Mouse (Mus musculus) forelimb bud, embryonic 11.5 days (tissue): ENCODE measurements at regions not wholly inside any gene's neighbourhood (a gene's known extent, or its start where the extent isn't known, plus 50 kb on each side); places are given as distances from the start of the nearest gene placed in this dataset.

Experiments used
- DNase-seq: peaks from one replicate; pipeline ENCODE4 v3.0.0-alpha.2; 2012; ENCODE audit warnings: low read depth, low spot score

DNA sequence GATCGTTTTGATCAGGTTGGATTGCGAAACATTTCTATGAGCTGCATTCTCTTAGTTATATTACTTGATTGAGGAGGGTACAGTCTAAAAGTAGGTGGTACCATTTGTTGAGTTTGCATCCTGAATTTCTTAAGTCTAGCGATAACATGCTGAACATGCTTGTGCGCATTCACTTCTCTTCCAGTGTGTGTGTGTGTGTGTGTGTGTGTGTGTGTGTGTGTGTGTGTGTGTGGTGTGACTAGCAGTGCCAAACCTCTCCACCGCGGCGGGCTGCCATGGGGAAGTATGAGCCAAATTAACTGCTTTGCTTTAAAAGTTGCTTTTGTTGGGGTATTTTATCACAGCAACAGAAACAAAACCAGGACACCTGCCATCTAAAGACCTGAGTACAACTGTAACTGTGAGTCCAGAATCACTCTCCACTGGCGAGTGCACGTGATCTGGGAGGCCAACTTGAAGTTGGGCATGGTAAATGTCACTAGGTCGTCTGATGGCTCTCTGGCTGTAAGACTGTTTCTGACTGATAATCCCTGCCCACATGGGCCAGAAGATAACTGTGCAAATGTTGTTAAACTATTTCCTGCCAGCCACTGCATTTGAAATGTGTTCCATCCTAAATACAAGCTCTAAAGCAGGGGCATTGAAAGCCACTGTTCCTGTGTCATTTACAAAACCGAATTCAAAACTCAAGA is 273.3 kb upstream of the Ppargc1a start:
- DNase-seq: no peak

DNA sequence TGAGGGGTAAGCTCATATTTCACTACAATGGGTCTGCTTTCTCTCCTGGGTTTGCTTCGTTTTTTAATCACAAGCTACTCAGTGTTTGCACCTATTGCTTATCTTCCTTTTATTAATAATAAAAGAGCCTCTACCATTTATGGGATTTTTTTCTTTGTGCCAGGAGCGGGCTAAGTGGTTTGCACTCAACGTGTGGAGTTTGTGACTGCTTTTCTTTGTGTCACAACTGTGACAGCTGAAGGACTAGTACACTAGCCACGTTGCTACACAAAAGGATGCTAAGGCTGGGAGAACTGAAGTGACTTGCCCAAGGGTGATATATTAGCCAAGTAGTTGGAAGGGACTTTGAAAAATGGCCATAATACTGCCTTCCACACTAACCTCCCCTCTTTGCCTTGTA is 271.8 kb upstream of the Ppargc1a start:
- DNase-seq: no peak

DNA sequence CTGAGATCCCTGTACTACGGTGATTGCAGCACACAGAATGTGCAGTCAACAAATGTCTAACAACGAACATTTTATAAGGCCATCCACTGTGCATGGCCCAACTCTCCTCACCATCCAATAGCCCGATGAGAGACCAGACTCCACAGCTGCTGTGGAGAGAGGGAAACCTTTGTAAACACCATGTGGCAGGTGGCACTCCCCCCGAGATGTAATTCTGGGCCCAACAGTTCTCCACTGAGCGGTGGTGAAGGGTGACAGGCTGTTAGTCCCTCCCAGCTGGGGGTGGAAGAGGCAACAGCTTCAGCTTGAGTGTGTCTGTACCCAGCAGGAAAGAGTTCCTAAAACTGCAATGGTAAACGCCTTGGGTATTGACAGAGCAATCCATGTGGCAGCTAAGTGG is 263.0 kb upstream of the Ppargc1a start:
- DNase-seq: no peak

DNA sequence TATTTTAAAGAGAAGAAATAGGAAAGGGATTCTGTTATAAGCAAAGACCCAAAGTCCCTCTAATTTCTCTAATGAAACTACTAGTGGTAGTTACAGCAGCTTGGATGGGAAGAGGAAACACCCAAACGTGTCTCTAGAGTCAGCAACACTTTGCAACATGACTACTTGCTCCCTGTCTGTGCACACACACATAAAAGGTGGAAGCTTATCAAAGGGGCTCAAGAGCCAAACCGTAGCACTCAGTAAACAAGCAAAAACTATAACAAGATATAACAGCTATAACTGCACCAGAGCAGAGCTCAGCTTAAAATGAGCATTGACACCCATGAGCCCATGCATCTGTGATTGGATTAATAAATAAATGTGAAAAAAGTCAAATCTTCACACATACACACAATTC is 262.5 kb upstream of the Ppargc1a start:
- no peak for DNase-seq

DNA sequence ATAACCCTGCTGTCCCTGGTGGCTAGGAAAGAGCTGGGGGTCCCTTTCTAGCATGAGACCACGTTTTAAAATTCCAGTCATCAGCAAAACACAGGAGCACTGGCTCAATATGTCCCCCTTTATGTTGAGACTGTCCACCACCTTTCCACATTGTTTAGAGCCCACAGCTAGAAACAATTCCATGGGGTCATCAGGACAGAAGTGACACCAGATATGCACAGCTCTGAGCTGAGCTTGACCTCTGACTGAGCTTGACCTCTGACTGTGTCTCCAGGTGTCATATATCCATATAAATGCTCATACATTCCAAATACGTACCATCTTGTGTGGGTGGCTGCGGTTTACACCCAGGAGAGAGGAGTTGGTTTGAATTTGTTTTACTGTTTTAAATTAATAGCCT is 262.1 kb upstream of the Ppargc1a start:
- no peak for DNase-seq

DNA sequence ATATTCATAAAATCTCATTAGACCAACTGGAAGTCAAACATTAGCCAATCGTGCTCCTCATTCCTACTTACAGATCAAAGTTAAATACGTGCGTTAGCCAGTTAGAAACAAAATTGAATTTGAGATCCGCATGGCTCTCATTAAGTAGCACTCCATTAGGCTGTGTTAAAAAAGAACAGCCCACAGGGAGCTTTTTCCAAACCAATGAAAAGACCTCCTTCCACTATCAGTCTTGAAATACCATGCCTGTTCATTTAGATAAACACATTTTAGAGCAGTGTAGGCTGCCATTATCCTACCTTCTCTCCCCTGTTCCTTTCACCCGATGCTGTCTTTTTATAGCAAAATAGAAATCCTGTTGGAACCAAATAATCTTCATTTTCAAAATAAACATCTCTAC is 261.5 kb upstream of the Ppargc1a start:
- no peak for DNase-seq

DNA sequence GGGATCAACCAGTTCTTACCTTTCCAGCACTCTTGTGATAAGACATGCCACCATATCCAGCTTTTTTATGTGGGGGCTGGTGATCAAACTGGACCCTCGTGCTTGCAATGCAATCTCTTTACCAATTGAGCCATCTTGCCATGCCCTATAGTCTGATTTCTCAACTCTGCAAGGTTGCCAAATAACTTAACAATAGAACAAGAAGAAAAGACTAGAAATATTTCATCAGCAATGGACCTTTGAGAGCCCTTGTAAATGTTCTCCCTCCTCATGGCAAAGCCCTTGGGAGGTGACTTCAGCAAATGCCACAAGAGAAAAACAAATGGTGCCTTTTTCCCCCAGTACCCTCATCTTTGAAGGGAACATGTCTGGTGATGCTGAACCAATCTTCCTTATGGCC is 258.7 kb upstream of the Ppargc1a start:
- DNase-seq: no peak

DNA sequence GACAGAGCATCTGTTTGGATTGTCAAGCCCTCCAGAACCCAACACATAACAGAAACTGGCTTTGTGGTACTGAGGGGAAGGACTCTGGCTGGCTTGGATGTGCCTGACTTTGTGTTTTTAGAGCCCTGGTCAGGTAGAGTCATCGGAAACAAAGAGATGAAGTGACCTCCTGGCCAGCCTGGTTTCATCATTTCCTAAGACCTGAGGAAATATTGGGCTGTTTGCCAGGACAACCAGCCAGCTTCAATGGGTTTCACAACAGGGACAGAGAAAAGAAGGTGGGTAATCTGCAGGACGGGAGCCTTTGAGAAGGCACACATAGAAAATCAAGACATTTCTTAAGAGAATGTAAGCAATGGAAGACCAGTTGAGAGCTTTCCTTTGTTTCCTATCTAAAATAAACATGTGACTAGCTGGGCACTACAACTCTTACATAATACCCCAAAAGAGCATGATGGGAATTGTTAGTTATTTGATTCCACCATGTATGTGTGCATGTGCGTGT is 258.1 kb upstream of the Ppargc1a start:
- DNase-seq: no peak

DNA sequence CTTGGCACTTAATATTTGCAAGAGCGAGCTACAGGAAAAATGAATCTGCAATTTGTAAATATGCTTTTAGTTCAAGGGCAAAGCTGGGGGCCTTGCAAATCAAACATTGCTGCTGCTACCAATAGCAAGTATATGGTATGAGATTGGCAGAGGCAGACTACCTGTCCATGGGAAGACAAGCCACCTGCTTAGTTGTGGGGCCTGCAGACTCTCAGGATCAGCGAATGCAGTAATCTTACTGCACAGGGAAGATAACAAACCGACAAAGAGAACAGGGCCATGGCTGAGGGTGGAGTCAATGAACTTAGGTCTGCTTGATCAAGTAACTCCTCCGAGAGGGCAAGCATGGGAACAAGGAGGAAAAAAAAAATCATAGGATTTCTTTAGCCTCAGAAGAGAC is 257.2 kb upstream of the Ppargc1a start:
- DNase-seq: no peak

DNA sequence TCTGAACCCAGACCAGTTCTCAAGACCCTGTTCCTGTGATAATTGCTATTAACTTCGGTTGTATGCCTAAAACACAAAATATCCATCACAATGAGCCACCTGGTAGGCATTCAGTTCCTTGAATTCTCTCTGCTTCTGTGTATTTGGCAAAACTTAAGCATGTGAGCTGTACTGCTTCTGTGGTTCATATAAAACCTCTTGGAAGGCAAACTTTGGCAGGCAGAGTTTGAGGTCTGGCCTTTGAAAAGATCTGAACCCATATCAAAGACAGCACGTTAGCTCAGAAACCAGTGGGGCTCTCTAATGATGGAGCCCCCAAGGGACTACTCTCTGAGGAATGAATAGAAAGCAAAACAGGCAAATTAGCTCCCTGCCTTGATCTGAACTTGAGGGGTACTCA is 256.1 kb upstream of the Ppargc1a start:
- no peak for DNase-seq

DNA sequence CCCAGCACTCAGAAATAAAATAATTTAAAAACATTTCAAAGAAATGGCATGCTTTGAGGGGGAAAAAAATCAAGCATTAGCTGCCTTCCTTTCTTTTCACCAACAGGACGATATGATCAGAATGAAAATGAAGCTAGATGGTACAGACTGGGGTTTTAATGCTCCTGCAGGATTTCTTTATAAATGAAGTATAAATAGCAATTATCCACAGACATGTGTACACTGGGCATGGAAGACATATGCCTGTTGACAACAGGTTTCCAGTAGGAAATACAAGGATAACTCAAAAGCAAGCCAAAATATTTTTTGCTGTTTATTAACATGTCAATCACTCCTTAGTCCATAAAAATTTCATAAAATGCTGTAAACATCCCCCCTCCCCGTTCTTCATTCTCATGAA is 248.7 kb upstream of the Ppargc1a start:
- DNase-seq: no peak

DNA sequence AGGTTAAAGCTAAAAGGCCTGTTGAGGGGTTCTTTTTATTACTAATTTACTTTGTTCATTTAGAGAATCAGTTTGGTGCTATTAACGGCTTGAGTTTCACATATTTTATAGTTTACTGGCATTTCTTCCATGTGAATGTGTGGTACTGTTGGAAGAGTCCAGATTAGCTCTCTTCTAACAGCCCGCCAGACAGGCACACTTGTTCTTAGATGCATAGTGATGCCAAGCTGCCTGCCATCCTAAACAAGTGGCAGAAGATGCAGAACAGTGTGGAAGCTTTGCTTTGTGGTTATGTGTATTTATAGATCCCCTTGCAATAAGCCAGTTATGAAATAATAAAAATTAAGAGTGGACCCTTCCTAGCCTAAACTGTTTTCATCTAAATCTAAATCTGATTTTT is 244.2 kb upstream of the Ppargc1a start:
- no peak for DNase-seq

DNA sequence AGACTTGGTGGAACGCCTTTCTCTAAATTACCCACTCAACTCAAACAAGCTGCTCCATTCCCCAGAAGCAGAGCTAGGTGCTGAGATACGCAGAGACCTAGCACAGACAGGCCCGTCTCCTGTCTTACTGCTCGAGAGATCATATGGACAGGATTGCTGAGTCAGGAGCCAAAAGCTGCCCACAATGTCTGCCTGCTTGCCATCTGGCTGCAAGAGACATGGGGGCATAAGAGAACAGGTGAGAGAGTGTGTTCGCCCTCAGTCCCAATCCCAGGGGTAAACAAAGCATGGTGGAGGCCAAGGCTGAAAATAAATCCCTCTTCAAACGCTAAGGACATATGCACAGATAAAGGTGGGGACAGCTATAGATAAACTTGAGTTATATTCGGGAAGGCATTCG is 234.0 kb upstream of the Ppargc1a start:
- DNase-seq: no peak

DNA sequence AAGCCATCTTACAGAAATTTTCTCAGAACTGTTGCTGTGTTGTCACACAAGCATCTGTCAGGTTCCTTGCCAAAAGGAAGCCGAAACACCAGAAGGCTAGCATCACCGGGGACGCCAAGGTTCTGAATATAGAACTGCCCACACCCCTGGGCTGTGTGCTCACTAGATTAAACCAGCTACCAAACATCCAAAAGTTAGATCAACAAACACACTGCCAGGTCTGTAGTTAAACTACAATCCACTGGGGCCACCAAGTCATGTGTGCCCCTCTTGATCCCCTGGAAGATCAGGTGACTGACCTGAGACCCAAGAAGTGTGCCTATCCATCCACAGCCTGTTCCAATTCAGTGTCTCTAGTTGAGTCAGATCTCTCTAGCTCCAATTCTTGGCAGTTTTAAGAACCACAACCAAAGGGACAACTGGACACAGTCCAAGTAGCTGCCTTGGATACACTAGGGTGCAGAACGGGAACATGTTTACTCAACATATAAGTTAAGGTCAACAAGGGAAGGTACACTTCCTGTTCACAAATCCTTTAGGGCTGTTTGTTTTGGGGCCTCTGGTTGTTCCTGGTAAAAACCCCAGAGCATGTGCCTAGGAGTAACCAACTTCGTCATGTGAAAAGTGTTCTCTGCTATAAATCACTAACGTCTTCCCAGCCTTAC is 232.0 kb upstream of the Ppargc1a start:
- DNase-seq: no peak

DNA sequence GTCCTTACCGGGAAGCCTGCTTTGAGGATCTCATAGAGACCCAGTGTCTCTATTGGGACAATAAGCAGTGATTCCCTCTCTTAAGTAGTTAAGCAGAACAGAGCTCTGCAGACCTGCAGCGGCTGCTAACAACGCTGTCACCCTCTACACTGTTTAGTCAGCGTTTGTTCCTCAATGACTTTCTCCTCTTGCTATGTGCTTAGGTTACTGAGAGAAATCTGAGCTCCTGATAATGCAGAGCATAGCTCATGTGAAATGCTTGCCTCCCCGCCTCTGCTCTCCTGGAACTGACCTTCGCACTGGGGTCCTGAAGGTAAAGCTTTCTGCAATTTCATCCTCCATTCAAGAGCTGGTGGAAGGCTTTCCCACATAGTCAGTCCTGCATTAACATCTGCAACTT is 226.6 kb upstream of the Ppargc1a start:
- DNase-seq: no peak

DNA sequence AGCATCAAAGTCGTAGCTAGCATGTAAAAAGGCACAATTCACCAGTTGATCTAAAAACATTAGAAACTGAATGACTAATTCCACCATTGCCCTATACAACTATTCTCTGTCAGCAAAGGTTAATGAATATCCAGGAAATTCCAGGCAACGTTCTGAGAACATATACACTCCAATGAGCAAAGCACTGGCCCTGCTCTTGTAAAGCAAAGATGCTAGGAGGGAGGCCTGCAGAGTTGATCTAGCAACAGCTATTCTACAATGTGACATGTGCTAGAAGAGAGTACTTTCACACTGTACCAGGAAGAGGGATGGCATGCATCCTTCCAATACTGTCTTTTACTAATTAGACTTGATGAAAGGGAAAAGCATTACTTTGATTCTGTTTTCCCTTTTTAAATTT is 225.4 kb upstream of the Ppargc1a start:
- DNase-seq: no peak

DNA sequence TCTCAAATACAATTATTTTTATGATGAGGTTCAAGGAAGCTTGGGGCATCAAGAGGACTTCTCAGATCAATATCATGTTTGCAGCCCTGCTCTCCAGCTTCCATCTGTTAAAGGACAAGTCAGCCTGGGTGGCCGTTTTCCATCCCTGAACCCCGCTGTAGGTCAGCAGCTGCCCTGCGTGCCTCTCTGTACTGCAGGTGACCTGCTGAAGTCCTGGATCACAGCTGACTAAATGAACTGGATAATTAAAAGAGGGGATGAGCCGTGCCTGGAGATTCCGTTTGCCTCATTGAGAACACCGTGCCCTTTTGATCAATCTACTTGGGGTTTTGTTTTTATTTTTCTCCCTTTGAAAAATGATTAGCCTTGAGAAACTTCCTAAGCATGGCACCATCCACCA is 221.2 kb upstream of the Ppargc1a start:
- DNase-seq: no peak

DNA sequence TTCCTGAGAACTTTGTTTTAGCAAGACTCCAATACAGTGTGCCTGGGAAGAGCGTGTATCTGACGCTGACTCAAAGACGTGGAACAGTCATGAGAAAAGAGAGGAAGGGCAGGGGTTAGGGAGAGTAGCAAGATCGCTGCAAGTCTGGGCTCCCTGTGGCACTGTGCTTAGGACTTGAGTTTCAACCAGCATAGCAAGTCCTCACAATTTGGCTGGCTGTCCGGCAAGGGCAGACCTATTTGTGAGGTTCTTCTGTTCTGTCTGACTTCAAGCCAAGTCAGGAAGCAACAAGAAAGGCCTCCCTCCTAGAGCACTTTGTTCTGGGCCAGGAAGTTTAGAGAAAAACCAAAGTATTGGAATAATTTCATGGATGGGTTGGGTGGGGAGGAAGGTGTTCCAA is 216.0 kb upstream of the Ppargc1a start:
- no peak for DNase-seq

DNA sequence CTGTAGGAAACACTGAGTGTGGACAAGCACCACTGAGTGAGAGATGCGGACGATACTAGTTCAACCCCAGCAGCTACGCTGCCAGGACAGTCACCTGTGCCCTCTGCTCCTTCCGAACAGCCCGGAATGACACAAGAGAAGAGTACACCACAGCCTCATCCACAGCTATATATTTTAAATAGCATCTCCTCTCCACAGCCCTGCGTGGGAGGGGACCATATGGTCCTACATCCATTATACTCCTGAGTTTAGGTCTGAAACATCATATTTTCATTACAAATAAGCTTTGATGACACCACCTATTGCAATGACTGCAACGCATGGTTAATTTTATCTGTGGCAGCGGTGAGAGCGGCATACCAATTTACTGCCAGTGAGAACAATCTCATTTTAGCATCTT is 215.6 kb upstream of the Ppargc1a start:
- no peak for DNase-seq

DNA sequence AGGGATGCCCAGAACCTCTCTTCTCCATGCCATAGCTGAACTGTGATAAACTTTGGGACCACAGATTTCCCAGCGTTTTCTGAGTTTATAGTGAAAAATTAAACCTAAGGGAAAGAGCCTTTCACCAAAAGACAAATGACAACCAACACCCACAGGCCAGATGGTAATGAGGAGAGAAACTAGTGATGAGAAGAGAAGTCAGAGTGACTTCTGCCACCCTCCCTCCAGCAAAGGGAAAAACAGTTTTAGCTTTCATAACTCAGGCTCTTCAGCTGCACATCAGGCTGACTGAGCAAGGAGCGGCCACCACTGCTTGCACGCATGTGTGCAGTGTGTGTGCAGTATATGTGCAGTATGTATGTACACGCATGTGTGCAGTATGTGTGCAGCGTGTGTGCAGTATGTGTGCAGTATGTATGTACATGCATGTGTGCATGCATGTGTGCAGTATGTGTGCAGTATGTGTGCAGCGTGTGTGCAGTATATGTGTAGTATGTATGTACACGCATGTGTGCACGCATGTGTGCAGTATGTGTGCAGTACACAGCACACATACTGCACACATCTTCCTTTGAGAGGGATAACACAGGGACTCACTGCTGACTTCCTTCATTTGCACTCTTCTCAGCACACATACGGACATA is 208.1 kb upstream of the Ppargc1a start:
- no peak for DNase-seq

DNA sequence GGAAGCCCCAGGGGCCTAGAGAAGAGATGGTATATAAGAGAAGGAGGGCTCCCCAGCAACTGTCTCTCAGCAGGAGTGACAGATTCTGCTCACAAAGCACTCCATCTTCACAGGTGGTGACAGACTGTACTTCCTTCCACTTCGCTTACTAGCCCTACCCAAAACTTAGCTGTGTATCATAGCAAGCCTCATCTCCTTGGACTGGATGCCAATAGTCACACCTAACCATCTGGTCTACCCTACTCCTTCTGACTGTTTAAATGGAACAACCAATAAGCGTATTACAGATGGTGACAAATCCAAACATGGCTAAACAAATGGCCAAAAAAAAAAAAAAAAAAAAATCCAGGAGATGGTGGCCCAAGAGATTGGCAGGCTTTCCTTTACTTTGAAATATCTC is 204.1 kb upstream of the Ppargc1a start:
- DNase-seq: no peak

DNA sequence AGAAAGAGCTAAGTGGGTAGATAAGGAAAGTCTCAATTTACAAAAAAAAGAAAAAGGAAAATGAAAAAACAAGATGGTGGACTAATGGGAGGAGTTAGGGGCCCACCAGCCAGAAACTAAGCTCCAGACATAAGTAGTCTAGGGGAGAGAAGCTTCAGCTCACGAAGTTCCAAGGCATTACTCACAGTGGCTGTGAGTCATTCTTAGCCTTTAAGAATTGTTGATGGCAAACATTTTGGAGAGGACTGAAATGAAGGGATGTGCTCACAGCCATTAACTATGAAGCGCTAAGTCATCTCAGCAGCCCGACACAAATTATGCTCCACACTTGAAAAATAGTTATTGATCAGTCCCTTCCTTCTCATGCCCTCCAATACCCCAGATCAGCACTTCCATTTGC is 198.6 kb upstream of the Ppargc1a start:
- no peak for DNase-seq

DNA sequence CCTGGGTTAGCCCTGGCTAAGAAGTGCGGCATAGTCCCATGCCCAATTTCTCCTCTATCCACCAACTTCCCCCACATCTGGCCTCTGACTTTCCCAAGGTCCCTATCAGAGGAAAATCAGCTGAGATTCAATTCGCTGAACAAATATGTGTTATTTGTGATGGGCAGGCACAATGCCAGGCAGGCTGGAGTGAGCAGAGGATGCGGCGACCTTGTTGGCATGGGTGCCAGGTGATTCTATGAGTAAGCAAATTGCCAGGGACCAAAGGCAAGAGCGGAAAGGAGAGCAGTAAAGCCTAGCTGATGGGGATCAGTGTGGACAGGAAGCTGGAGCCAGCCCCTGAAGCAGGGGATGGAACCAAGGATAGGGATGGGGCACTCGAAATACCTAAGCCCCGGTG is 196.9 kb upstream of the Ppargc1a start:
- no peak for DNase-seq
